Mouse (Mus musculus) embryo, embryonic 11 days (tissue): ENCODE measurements around the gene Igfbp6.
"Not testable (repeated sequence)": the region's sequence is repeated elsewhere in the genome, so short reads cannot be mapped to it uniquely, and the experiment has no call there.

Experiments
- DNase-seq: peaks from one replicate; pipeline ENCODE4 v3.0.0-alpha.2; 2015

Igfbp6 gene

DNA sequence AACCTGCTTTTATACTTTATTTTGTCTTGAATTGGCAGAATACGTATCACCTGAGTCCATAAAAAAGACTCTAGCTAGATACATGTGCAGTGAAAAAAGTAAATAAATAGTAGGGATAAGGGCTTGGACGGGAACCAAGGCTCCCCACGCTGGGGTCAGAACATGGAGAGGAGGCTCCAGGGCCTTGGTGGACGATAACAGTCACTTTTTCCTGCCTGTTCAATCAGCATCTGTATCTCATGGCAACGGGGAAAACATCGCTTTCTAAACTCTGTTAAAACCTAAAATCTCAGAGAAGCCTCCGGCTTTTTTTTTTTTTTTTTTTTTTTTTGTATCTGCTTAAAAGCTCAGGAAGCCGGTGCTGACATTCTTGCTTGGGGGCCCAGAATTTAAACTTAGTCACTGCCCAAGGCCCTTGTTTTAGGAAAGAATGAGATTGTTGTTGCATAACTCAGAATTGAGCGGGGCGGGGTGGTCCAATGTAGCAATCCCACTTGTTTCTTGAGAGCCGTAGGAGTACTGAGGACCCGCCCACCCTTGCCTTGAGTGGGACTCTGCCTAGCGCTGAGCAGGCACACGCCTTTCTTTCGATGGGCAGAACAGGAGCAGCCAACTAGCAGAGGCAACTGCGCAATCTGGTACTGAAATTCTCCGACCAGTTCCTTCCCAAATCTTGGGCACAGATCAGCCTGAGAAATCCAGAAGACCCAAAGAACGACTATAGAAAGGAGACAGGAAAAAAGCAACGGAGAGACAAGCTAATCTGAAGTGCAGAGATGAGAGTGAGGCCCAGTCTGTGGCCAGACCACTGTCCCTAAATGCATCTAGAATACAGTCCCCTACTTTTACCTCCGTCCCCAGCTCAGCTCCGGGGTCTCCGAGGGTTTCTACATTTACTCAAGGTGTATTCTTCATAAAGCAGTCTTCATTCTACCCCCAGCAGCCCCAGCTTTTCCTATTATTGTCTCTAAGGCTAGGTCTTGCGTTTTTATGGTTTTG lies 949 bp upstream of the Igfbp6 start:
- DNase-seq = no peak

DNA sequence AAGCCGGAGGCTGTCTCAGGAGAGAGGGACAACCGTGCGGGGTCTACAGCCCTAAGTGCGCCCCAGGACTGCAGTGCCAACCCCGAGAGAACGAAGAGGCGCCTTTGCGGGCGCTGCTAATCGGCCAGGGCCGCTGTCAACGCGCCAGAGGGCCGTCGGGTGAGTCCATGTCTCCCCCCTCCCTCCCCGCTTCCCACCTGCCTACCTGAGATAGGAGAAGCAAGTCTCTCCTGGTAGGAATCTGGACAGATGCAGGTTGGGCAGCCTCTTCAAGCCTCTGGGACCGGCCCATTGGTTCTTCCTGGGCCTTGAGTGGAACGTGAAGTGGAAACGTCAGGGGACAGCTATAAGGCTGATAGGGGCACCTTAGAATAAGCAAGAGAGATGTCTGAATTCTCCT lies 564 bp downstream of the Igfbp6 start:
- no peak for DNase-seq

DNA sequence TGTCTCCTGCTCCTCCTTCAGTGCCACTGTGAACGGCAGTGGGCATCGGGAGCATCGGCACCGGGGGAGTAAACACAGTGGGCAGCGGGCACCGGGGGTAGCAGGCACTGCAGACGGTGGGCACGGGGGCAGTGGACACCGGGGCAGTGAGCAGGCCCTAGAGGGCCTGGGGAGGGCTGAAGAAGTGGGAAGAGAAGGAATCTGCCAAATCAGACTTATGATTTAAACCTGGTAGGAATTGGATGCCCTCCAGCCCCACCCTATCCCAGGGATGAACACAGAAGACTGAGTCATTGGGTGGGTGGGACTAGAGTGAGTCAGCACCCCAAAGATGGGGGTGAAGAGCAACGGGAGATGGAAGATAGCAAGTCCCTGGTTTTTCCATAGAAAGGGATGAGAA lies 1.2 kb downstream of the Igfbp6 start:
- DNase-seq = no peak

DNA sequence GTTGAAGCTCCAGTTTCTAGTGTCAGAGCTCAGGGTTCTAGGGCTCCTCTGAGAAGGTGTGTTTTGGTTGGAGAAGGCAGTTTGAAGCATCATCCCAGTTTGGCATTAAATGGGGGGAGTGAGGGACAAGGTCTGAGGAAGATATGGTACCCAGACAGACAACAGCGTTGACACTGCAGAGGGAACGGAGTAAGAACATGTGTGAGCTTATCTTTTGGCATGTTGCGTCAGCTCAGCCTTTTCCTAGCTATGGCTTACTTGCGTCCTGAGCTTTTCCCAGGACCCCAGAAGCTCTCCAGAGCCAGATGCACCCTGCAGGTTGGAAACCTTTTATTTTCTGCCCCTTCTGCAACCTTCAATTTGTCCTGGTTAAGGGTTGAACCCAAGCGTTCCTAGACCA lies 1.9 kb downstream of the Igfbp6 start:
- no peak for DNase-seq

DNA sequence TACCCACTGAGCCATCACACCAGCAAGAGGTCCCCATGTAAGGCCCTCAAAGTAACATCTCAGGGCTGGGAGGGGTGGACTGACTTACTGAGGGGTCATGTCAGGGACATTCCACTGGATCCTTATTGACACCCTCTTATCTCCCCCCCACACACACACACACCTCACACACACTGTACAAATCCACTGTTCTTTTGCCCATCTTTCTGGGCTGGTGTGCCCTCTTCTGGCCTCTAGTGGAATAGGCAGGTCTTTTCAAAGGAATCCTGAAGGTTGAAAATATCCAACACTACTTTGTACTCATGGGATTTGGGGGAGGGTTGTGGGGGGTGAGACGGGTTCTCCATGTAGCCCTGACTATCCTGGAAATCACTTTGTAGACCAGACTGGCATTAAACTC lies 2.7 kb downstream of the Igfbp6 start:
- DNase-seq = peak; percentile 51

DNA sequence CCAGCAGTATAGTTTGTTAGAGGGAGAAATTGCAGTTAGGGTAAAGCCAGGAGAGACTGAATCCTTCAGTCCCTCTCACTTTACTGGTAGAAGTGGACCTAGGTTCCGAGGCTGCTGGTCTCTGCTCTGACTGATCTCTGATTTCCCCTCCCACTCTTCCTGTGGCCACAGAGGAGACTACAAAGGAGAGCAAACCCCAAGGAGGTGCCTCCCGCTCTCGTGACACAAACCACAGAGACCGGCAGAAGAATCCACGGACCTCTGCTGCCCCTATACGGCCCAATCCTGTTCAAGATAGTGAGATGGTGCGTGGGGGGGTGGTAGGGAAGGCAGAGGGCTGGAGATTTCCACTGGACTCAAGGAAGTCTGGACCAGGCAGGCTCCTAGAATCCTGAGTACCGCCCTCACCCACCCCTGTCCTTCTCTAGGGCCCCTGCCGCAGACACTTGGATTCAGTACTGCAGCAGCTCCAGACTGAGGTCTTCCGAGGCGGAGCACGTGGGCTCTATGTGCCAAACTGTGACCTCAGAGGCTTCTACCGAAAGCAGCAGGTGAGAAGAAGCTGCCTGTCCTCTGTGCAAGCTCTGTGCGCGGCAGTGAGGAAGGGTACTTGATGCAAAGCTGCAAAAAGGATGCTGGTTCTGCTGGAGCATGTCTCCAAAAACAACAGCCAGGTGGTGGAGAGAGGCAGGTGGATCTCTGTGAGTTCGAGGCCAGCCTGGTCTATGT lies 3.7 kb downstream of the Igfbp6 start:
- DNase-seq = no peak

DNA sequence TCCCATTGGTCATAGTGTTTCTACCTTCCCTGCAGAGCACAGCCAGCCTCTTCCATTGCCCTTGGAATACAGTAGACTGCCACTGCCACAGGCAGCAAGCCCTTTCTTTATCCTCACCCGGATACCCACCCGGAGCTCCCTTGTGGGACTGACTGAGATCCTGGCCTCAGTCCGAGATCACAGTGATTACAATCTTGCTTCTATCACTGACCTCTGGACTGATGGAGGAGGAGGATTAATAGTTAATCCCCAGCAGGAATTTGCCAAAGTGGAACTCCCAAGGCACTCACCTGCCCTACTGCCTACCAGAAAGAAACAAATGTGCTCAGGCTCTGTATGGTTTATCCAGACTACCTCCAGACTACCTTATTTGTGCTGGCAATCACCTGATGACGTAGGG lies 5.4 kb downstream of the Igfbp6 start:
- DNase-seq = no peak

DNA sequence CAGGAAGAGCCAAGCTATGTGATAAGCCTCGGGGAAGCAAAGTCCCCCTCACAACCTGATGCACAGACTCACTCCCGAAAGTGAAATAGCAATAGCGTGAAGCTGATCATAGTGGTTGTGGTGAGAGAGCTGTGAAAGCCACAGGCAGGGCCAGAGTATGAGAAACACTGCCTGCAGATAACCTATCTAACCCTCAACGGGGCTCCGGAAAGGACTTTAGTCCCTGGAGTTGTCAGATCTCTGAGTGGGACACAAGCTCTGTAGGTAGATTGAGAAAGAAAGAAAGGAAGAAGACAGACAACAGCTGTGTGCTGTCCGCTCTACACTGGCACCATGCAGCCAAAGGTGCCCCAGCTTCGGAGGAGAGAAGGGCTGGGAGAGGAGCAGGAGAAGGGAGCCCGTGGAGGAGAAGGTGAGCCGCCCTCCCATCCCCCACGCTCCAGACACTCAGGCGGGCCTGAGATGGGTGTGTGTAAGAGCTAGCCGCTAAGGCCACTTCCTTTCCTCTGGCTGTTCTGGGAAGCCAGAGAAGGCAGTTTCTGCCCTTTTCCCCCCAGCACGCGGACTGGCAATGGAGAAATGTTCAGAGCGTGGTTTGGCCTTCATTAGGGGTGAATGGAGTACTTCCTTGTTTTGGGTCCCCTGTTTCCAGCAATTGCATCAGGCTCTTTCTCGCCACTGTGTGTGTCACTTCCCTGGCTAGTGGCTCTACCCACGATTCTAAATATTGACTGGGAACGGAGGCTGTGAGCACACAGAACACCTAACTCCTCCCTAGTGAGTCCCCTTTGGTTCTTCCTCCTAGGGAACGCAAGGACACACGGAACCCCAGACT lies 6.4 kb downstream of the Igfbp6 start, which contains the start of gene Soat2:
Gene Soat2, plus strand, starts transcription at position 226 of the 835 bp plus-strand sequence.
- peak; percentile 42 for DNase-seq

DNA sequence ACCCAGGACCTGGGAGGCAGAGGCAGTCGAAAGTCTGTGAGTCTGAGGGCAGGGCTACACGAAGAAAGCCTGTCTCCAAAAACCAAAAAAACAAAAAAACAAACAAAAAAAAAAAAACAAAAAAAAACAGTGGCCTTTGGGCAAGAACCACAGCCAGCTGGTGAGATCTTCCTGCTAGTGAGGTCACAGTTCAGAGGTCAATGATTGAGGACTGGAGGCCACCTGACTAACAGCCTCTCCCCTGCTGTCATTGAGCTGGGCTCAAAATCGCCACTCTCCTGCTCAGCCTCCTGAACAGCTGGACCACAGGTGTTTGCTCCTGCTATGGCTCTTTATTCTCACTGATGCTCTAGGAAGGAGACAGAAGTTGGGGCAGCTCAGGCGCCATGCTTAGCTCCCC lies 8.5 kb downstream of the Igfbp6 start:
- peak; percentile 59 for DNase-seq

DNA sequence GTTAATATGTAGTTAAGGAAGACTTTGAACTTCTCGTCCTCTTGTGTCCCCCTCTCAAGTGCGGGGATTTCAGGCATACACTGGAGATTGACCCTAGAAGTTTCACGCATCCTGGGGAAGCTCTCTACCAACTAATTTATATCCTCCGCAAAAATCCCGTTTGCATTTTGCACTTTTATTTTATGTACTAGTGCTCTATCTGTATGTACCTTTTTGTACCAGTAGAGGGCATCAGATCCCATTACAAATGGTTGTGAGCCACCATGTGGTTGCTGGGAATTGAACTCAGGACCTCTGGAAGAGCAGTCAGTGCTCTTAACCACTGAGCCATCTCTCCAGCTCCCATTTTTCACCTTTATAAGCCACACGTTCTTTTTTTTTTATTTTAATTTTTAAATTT lies 10.8 kb downstream of the Igfbp6 start:
- not testable (repeated sequence) for DNase-seq

DNA sequence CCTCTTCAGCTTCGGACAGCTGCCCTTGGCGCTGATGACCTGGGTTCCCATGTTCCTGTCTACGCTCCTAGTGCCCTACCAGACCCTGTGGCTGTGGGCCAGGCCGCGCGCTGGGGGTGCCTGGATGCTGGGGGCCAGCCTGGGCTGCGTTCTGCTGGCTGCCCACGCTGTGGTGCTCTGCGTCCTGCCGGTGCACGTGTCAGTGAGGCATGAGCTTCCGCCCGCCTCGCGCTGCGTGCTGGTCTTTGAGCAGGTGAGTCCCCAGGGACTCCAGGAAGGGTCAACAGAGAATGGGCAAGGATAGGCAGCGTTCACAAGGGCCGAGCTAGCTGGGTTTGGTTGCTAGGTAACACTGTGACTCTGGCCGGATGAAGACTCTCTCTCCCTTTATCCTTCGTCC lies 12.7 kb downstream of the Igfbp6 start:
- peak; percentile 56 for DNase-seq

DNA sequence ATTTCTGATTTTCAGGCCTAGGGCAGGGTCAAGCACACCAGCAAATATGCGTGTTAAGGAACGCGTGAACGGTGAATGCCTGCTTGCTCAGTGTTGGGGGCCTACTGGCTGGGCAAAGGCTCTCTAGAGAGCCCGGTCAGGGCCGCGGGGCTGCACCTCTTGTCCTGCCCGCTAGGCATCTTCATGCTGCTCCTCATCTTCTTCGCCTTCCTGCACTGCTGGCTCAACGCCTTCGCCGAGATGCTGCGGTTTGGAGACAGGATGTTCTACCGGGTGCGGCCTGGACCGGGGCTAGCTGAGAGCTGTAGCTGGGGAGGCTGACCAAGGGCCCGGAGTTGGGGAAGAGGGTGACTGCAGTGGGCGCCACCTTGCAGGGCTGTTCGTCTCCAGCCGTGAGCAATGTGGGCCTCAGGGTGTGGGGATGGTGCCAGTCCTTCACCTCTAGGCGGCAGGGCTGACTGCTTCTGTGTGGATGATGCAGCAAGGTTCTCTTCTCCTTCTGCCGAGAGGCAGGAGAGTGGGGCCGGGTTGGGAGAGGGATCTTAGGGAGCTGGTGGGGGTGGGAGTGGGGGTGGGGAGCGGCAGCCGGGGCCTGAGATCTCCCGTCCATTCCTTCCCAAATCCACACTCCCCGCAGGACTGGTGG lies 16.4 kb downstream of the Igfbp6 start:
- no peak for DNase-seq

DNA sequence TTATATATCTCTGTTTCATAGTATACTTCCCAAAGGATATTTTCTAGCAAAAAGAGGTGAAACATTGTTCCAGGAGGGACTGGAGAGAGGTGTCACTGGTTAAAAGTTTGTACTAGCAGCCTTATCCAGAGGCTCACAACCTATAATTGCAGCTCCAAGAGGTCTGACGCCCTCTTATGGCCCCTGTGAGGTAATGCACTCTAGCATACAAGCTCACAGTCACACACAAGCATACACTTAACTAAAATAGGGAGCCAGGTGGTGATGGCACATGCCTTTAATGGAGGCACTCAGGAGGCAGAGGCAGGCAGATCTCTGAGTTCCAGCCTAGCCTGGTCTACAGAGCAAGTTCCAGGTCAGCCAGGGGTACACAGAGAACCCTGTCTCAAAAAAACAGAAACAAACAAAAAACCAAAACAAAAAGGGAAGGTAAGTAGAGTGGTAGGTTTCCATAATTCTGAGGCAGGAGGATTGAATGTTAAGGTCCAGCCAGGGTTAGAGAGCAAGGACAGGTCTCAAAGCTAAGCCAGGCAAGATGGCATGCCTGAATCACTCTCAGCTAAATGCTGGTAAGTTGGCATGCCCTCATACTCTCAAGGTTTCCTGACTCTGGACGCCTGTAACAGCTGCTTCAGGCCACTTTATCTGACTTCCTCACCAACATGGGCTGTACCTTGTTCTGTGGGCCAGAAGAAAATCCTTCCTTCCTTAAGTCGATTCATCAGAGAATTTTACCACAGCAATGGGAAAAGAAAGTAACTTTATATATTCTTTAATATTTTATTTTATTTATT lies 19.9 kb downstream of the Igfbp6 start:
- DNase-seq = no peak

DNA sequence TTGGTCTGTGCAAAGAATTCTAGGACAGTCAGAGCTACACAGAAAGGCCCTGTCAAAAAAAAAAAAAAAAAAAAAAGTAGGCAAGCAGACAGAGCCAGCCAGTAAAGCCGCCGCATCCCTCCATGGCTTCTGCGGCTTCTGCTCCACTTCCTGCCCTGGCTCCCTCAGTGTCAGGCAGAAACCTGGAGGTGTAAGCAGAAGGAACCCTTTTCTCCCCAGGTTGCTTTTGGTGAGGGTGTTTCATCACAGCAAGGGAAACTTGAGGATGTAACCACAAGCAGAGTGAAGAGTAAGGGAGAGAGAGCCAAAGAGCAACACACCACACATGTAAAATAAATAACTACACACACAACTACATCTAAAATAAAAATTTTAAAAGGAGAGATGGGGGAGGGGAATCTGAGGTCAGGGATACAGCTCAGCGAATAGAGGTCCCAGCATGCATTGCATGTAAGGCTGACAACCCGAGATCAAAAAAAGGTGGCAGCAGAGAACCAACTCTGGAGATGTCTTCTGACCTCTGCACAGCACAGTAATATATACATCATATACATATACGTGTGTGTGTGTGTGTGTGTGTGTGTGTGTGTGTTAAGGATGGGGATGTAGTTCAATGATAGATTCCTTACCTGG lies 21.4 kb downstream of the Igfbp6 start:
- no peak for DNase-seq

DNA sequence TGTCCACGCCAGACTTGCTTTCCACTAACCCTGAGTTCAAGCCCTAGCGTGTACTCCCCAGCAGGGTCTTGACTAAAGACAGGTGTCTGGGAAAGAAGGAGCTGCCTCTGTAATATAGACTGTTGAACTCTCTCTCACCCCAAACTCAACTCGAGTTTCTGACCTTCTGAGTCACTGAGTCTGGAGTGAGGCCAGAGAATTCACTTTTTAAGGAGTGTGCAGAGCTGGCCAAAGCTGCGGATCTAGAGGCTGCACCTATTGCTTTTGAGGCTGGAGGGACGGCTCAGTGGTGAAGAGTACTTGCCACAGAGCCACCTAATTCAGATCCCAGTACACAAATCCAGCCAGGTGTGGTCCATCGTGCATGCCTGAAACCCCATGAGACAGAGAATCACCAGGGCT lies 23.5 kb downstream of the Igfbp6 start:
- peak; percentile 59 for DNase-seq

DNA sequence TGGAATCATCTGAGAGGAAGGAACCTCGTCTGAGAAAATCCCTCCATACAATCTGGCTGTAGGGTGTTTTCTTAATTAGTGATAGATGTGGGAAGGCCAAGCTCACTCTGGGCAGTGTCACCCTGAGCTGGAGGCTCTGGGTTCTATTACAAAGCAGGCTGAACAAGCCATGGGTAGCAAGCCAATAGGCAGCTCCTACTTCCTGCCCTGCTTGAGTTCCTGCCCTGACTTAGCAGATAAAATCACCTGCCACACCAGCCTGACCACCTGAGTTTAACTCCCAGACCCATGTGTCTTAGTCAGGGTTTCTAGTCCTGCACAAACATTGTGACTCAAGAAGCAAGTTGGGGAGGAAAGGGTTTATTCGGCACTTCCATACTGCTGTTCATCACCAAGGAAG lies 24.9 kb downstream of the Igfbp6 start:
- no peak for DNase-seq

DNA sequence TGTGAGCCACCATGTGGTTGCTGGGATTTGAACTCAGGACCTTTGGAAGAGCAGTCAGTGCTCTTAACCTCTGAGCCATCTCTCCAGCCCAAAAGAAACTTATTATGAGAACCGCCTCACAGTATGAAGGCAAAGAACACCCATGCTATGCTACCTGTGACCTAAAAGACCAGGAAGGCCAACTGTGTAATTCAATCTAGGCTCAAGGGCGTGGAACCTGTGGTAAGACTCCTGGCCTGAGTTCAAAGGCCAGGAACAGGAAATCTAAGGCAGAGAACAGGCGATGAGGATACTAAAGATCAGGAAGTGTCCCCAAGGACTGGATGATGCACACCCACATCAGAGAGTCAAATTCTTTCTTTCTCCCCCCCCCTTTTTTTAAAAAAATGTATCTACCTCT lies 29.4 kb downstream of the Igfbp6 start:
- DNase-seq = no peak

DNA sequence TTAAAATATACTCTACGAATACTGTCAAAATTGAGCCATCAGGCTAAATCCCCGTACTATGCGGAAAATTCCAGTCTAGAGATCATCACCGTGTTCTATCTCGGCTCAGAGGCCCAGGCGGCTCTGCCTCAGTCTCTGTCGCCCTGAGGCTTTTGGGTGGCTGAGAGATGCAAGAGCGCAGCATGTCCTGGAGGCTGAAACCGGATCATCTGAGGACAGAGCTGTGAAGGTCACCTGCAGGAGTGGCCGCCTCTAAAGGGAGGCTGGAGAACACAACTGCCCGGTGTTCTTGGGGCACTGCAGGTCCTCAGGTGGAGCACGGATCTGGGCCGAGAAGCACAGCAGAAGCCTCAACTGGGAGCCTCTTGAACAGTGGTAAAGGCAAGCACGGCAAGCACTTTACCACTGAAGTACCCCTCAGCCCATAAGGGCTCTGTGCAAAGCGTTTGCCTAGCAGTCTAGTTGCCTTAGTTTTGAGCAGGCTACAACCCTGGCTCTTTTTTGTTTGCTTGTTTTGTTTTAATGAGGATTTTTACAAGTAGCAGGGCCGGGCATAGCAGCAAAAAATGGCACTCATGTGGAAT lies 31.7 kb downstream of the Igfbp6 start:
- DNase-seq = no peak

DNA sequence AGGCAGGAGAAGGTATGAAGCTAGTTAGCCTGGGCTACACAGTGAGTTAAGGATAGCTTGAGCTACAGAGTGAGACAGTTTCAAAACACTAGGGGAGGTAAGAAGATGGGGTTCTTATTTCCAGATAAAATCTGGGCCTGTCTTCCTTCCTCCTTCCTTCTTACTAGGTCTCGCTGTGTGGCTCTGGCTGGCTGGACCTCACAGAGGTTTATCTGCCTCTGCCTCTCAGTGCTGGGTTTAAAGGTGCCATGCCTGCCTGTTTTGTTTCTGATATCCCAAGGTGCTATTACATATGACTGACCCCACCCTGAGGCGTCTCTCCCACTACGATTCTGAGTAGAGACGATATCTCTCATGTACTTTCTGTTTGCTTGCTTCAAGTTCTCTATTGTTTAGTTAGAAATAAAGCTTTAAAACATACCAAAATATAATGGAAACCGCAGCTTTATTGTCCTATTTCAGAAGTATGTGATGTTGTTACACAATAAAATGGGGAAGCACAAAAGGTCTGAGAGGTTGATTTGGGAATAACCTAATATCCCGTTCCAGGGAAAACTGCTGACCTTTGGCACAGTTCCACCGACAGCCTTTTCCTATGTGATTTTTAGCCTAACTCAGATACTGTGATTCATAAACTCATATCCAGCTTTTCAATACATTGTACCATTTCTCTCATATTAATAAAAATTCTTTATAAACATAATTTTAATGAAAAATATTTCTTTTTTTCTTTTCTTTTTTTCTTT lies 32.6 kb downstream of the Igfbp6 start:
- DNase-seq = no peak

DNA sequence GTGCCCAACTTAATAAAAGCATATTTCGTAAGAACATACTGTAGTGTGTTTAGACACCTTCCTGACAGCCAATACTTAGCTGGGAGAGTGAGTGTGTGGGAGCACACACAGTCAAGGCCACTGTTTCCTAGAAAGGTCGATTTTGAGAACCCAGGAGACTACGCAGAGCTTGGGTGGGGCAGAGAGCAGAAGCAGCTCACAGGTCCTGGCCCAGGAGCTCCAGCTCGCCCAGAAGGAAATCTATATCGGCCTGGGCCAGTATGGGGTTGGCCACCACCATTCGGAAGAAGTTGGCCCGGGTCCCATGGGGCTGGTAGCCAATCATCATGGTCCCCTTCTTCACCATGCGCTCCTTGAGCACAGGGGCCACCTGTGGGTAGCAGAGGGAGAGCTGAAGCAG lies 33.3 kb downstream of the Igfbp6 start:
- no peak for DNase-seq
